Mouse (Mus musculus): ENCODE data around the gene Dnm3. TPM values are rescaled to one million over a fixed set of nuclear protein-coding genes. Genes with fewer than 3 reads are reported as not detected.

Gene Dnm3
- total RNA-seq, 1 experiment: 0.49 TPM

GRCm38 (mm10) chr1:161980046-161980445 is 497.8 kb downstream of the Dnm3 start:
- Histone ChIP-seq H3K9me3 (ENCODE audit: control insufficient read depth, insufficient read depth, low read depth, low read length) (no peaks in the 10 kb centered on the region), H3K36me3 (ENCODE audit: control insufficient read depth, insufficient read depth, low read length, poor library complexity, severe bottlenecking) (no peaks in the 10 kb centered on the region), H3K4me1 (ENCODE audit: control insufficient read depth in 2 of 2, insufficient read depth in 2 of 2, low read length in 2 of 2, poor library complexity in 1 of 2) (peaks cover 2 to 5% of the 10 kb centered on the region in 2 experiments; a peak in 3 of 4 replicates), H3K4me3 (ENCODE audit: insufficient read depth in 1 of 2, low read depth in 1 of 2, low read length in 2 of 2, poor library complexity in 1 of 2, severe bottlenecking in 1 of 2) (no peak overlapping the region), H3K9ac (ENCODE audit: insufficient read depth, low read depth, low read length, poor library complexity, severe bottlenecking) (no peak overlapping the region), H3K27ac (ENCODE audit: insufficient read depth, low read depth, low read length, poor library complexity, severe bottlenecking) (no peak overlapping the region)
- in situ Hi-C loops (cut with MboI; ENCODE audit: low sequenced_read_pairs in 2 of 2, unreplicated experiment in 2 of 2): no loop called here
- TF ChIP-seq CHD2 (IDR thresholded peaks at IDR 0.05; ENCODE audit: low read depth, low read length) (no peak), MAFK (IDR thresholded peaks at IDR 0.05; ENCODE audit: insufficient read depth, low read depth, low read length) (no peak)
- DNase-seq (ENCODE audit: low read depth, low spot score): no peak

GRCm38 (mm10) chr1:161979536-161979935 is 498.3 kb downstream of the Dnm3 start, which contains the start of gene 4930558K02Rik:
4930558K02Rik (minus strand) TSS chr1:161979636.
- no peak for TF ChIP-seq MAFK (IDR thresholded peaks at IDR 0.05; ENCODE audit: insufficient read depth, low read depth, low read length)
- TF ChIP-seq ZC3H11A (IDR thresholded peaks at IDR 0.05; ENCODE audit: borderline replicate concordance, low read depth, low read length): no peak
- TF ChIP-seq ZNF384 (IDR thresholded peaks at IDR 0.05; ENCODE audit: low read depth, low read length): no peak
- no peak for TF ChIP-seq CHD2 (IDR thresholded peaks at IDR 0.05; ENCODE audit: low read depth, low read length)
- no peak for TF ChIP-seq HCFC1 (IDR thresholded peaks at IDR 0.05; ENCODE audit: borderline replicate concordance, insufficient read depth, low read length)
- Histone ChIP-seq H3K9me3 (ENCODE audit: control insufficient read depth, insufficient read depth, low read depth, low read length) (no peaks in the 10 kb centered on the region), H3K4me3 (ENCODE audit: insufficient read depth in 1 of 2, low read depth in 1 of 2, low read length in 2 of 2, poor library complexity in 1 of 2, severe bottlenecking in 1 of 2) (no peak within 1 kb of the TSS), H3K4me1 (ENCODE audit: control insufficient read depth in 2 of 2, insufficient read depth in 2 of 2, low read length in 2 of 2, poor library complexity in 1 of 2) (peaks cover 2 to 5% of the 10 kb centered on the region in 2 experiments; a peak in 3 of 4 replicates), H3K27ac (ENCODE audit: insufficient read depth, low read depth, low read length, poor library complexity, severe bottlenecking) (no peak within 1 kb of the TSS), H3K9ac (ENCODE audit: insufficient read depth, low read depth, low read length, poor library complexity, severe bottlenecking) (no peak within 1 kb of the TSS), H3K36me3 (ENCODE audit: control insufficient read depth, insufficient read depth, low read length, poor library complexity, severe bottlenecking) (no peaks in the 10 kb centered on the region)
- DNase-seq (ENCODE audit: low read depth, low spot score): no peak
- in situ Hi-C loops (cut with MboI; ENCODE audit: low sequenced_read_pairs in 2 of 2, unreplicated experiment in 2 of 2): no loop called here

GRCm38 (mm10) chr1:161978173-161978700 is 499.6 kb downstream of the Dnm3 start:
- H3K4me1 ChIP-seq (ENCODE audit: control insufficient read depth in 2 of 2, insufficient read depth in 2 of 2, low read length in 2 of 2, poor library complexity in 1 of 2): peaks cover 2 to 5% of the 10 kb centered on the region in 2 experiments; a peak in 3 of 4 replicates
- no peak for TF ChIP-seq ZC3H11A (IDR thresholded peaks at IDR 0.05; ENCODE audit: borderline replicate concordance, low read depth, low read length)
- TF ChIP-seq HCFC1 (IDR thresholded peaks at IDR 0.05; ENCODE audit: borderline replicate concordance, insufficient read depth, low read length): no peak
- H3K9ac ChIP-seq (ENCODE audit: insufficient read depth, low read depth, low read length, poor library complexity, severe bottlenecking): no peak overlapping the region
- no peak overlapping the region for H3K27ac ChIP-seq (ENCODE audit: insufficient read depth, low read depth, low read length, poor library complexity, severe bottlenecking)
- H3K4me3 ChIP-seq (ENCODE audit: insufficient read depth in 1 of 2, low read depth in 1 of 2, low read length in 2 of 2, poor library complexity in 1 of 2, severe bottlenecking in 1 of 2): no peak overlapping the region
- no peaks in the 10 kb centered on the region for H3K9me3 ChIP-seq (ENCODE audit: control insufficient read depth, insufficient read depth, low read depth, low read length)
- no peak for DNase-seq (ENCODE audit: low read depth, low spot score)
- in situ Hi-C loops (cut with MboI; ENCODE audit: low sequenced_read_pairs in 2 of 2, unreplicated experiment in 2 of 2): no loop called here
- no peaks in the 10 kb centered on the region for H3K36me3 ChIP-seq (ENCODE audit: control insufficient read depth, insufficient read depth, low read length, poor library complexity, severe bottlenecking)

- no peaks in the 10 kb centered on the region for H3K9me3 ChIP-seq (ENCODE audit: control insufficient read depth, insufficient read depth, low read depth, low read length)
- no peak overlapping the region for H3K27ac ChIP-seq (ENCODE audit: insufficient read depth, low read depth, low read length, poor library complexity, severe bottlenecking)
- no peak for DNase-seq (ENCODE audit: low read depth, low spot score)
- peaks cover 2 to 5% of the 10 kb centered on the region in 2 experiments; a peak in 3 of 4 replicates for H3K4me1 ChIP-seq (ENCODE audit: control insufficient read depth in 2 of 2, insufficient read depth in 2 of 2, low read length in 2 of 2, poor library complexity in 1 of 2)
- no peak overlapping the region for H3K9ac ChIP-seq (ENCODE audit: insufficient read depth, low read depth, low read length, poor library complexity, severe bottlenecking)
- TF ChIP-seq MAFK (IDR thresholded peaks at IDR 0.05; ENCODE audit: insufficient read depth, low read depth, low read length): no peak
- no peak for TF ChIP-seq ZNF384 (IDR thresholded peaks at IDR 0.05; ENCODE audit: low read depth, low read length)
- no peak for TF ChIP-seq ZC3H11A (IDR thresholded peaks at IDR 0.05; ENCODE audit: borderline replicate concordance, low read depth, low read length)
- TF ChIP-seq CHD2 (IDR thresholded peaks at IDR 0.05; ENCODE audit: low read depth, low read length): no peak
- TF ChIP-seq HCFC1 (IDR thresholded peaks at IDR 0.05; ENCODE audit: borderline replicate concordance, insufficient read depth, low read length): no peak
- in situ Hi-C loops (cut with MboI; ENCODE audit: low sequenced_read_pairs in 2 of 2, unreplicated experiment in 2 of 2): no loop called here
- H3K36me3 ChIP-seq (ENCODE audit: control insufficient read depth, insufficient read depth, low read length, poor library complexity, severe bottlenecking): no peaks in the 10 kb centered on the region
- no peak overlapping the region for H3K4me3 ChIP-seq (ENCODE audit: insufficient read depth in 1 of 2, low read depth in 1 of 2, low read length in 2 of 2, poor library complexity in 1 of 2, severe bottlenecking in 1 of 2)
Measured at GRCm38 (mm10) chr1:161977331-161977730, 500.5 kb downstream of the Dnm3 start.

Measured in ES-E14 (cell line).